In the genomic region with DNA sequence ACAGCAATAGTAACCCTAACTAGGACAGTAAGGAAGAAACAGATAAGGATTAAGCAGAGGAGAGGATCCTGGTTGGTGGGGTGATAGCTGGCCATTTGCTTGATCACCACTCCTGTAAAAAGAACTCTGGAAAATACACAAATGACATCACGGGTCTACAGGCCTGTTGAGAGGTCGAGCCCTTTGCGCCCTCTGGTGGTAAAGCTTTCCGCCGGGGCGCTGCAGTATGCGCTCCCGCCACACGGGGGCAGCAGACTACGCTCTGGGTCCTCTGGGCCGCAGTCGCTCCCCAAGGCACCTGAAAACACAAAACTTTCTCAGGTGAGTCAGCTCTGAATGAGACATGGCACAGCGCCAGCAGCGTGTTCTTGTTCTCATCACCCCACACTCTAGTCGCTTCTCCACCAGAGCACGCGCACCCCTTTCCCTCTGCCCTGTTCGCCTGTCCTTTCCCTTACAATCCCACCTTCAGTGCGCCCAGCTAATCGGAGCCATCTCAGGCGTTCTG, we compare ENCODE assay signal across 8 mouse cellular contexts. TPM values are rescaled to one million over a fixed set of nuclear protein-coding genes. Genes with fewer than 3 reads are reported as not detected.
DNase-seq lines count a peak whose midpoint lies in the region; ATAC-seq and TF ChIP-seq lines count a peak whose summit lies in the region.

No protein-coding gene starts in this region.

- peak overlapping the region; percentile 35 for H3K4me2 ChIP-seq in embryonic facial prominence, embryonic 15.5 days (replicated peaks)
- H3K4me2 ChIP-seq in kidney, embryonic 15.5 days: peak overlapping the region; percentile 54
- peak overlapping the region; percentile 37 for H3K4me2 ChIP-seq in limb, embryonic 15.5 days
- H3K4me2 ChIP-seq in midbrain, postnatal 0 days (ENCODE audit: low read depth, low read length, poor library complexity, severe bottlenecking): peak overlapping the region; percentile 27

- peak; percentile 86 for DNase-seq in A20 (ENCODE audit: low read depth, low spot score)
- peak; percentile 92 for DNase-seq in heart, embryonic 10.5 days (ENCODE audit: low spot score)
- peak; percentile 87 for DNase-seq in midbrain, postnatal 0 days (ENCODE audit: low spot score)
- peak; percentile 88 to 94 for DNase-seq in spleen, postnatal 10 days (ENCODE audit: low spot score in 2 of 2)

- no peak; the same call in 1 of the 2 replicates for TF ChIP-seq POLR2A in bone marrow, adult 2 months (IDR thresholded peaks at IDR 0.05; ENCODE audit: borderline replicate concordance, control insufficient read depth, low read depth, low read length)

- 19% methylated on average over 21 of the region's 21 CpGs for WGBS in bone marrow, adult 2 months
- 13% methylated on average over 21 of the region's 21 CpGs for WGBS in embryonic facial prominence, embryonic 15.5 days
- WGBS in heart, embryonic 10.5 days: 15% methylated on average over 21 of the region's 21 CpGs
- WGBS in kidney, embryonic 15.5 days: 16% methylated on average over 21 of the region's 21 CpGs
- WGBS in limb, embryonic 15.5 days: 15% methylated on average over 21 of the region's 21 CpGs
- WGBS in midbrain, postnatal 0 days: 14% methylated on average over 21 of the region's 21 CpGs

- no peaks in the 10 kb centered on the region for H3K27me3 ChIP-seq in embryonic facial prominence, embryonic 15.5 days
- peaks cover 6% of the 10 kb centered on the region; the same call in 1 of the 2 replicates for H3K27me3 ChIP-seq in heart, embryonic 10.5 days (ENCODE audit: insufficient read depth, poor library complexity, severe bottlenecking)
- no peaks in the 10 kb centered on the region for H3K27me3 ChIP-seq in kidney, embryonic 15.5 days
- no peaks in the 10 kb centered on the region for H3K27me3 ChIP-seq in limb, embryonic 15.5 days
- H3K27me3 ChIP-seq in midbrain, postnatal 0 days (ENCODE audit: insufficient read depth, low read length): no peaks in the 10 kb centered on the region

- peak; percentile 17; the same call in 1 of the 2 replicates for ATAC-seq in embryonic facial prominence, embryonic 15.5 days (ENCODE audit: insufficient number of reproducible peaks, low FRiP score, low TSS enrichment, low read depth)
- ATAC-seq in kidney, embryonic 15.5 days (replicated peaks; ENCODE audit: low FRiP score): peak; percentile 73
- ATAC-seq in limb, embryonic 15.5 days (ENCODE audit: insufficient number of reproducible peaks, low FRiP score, low TSS enrichment, low read depth): no peak
- ATAC-seq in midbrain, postnatal 0 days (ENCODE audit: low FRiP score): peak; percentile 49; the same call in 1 of the 2 replicates

- H3K9me3 ChIP-seq in embryonic facial prominence, embryonic 15.5 days (replicated peaks): no peaks in the 10 kb centered on the region
- H3K9me3 ChIP-seq in heart, embryonic 10.5 days: no peaks in the 10 kb centered on the region
- no peaks in the 10 kb centered on the region for H3K9me3 ChIP-seq in kidney, embryonic 15.5 days (replicated peaks)
- no peaks in the 10 kb centered on the region for H3K9me3 ChIP-seq in limb, embryonic 15.5 days
- no peaks in the 10 kb centered on the region for H3K9me3 ChIP-seq in midbrain, postnatal 0 days (ENCODE audit: low read length)

- TF ChIP-seq CTCF in bone marrow, adult 2 months (IDR thresholded peaks at IDR 0.05; ENCODE audit: control insufficient read depth, insufficient read depth, low read length): peak; percentile 100
- TF ChIP-seq CTCF in midbrain, postnatal 0 days (IDR thresholded peaks at IDR 0.05): peak; percentile 100

- H3K9ac ChIP-seq in embryonic facial prominence, embryonic 15.5 days: no peak overlapping the region
- 0 out of 2 replicates have a peak overlapping the region, but pooled peaks have one; percentile 21 for H3K9ac ChIP-seq in kidney, embryonic 15.5 days
- H3K9ac ChIP-seq in limb, embryonic 15.5 days: no peak overlapping the region
- H3K9ac ChIP-seq in midbrain, postnatal 0 days (replicated peaks; ENCODE audit: low read length, poor library complexity, severe bottlenecking): no peak overlapping the region

- no peak overlapping the region for H3K4me3 ChIP-seq in bone marrow, adult 2 months (replicated peaks; ENCODE audit: control insufficient read depth, low read depth, low read length)
- no peak overlapping the region; the same call in 1 of the 2 replicates for H3K4me3 ChIP-seq in embryonic facial prominence, embryonic 15.5 days (replicated peaks)
- H3K4me3 ChIP-seq in heart, embryonic 10.5 days: peak overlapping the region; percentile 33; the same call in 1 of the 2 replicates
- H3K4me3 ChIP-seq in kidney, embryonic 15.5 days (replicated peaks): peak overlapping the region; percentile 22
- H3K4me3 ChIP-seq in limb, embryonic 15.5 days: 0 out of 2 replicates have a peak overlapping the region, but pooled peaks have one; percentile 11
- H3K4me3 ChIP-seq in midbrain, postnatal 0 days (ENCODE audit: low read depth, low read length): no peak overlapping the region

- no peaks in the 10 kb centered on the region for H3K36me3 ChIP-seq in embryonic facial prominence, embryonic 15.5 days
- no peaks in the 10 kb centered on the region for H3K36me3 ChIP-seq in heart, embryonic 10.5 days
- H3K36me3 ChIP-seq in kidney, embryonic 15.5 days: no peaks in the 10 kb centered on the region
- no peaks in the 10 kb centered on the region for H3K36me3 ChIP-seq in limb, embryonic 15.5 days
- H3K36me3 ChIP-seq in midbrain, postnatal 0 days (ENCODE audit: insufficient read depth, low read length): no peaks in the 10 kb centered on the region

- H3K4me1 ChIP-seq in bone marrow, adult 2 months (ENCODE audit: control insufficient read depth, insufficient read depth, low read length): no peaks in the 10 kb centered on the region
- peaks cover 6% of the 10 kb centered on the region for H3K4me1 ChIP-seq in embryonic facial prominence, embryonic 15.5 days
- H3K4me1 ChIP-seq in heart, embryonic 10.5 days: peaks cover 17% of the 10 kb centered on the region
- peaks cover 15% of the 10 kb centered on the region for H3K4me1 ChIP-seq in kidney, embryonic 15.5 days
- peaks cover 7% of the 10 kb centered on the region; the same call in 1 of the 2 replicates for H3K4me1 ChIP-seq in limb, embryonic 15.5 days
- H3K4me1 ChIP-seq in midbrain, postnatal 0 days (ENCODE audit: insufficient read depth, low read length): peaks cover 6% of the 10 kb centered on the region; the same call in 1 of the 2 replicates

- H3K27ac ChIP-seq in bone marrow, adult 2 months (ENCODE audit: control insufficient read depth, insufficient read depth, low read depth, low read length, poor library complexity): no peak overlapping the region
- H3K27ac ChIP-seq in embryonic facial prominence, embryonic 15.5 days (replicated peaks): no peak overlapping the region
- no peak overlapping the region; the same call in 1 of the 2 replicates for H3K27ac ChIP-seq in heart, embryonic 10.5 days
- H3K27ac ChIP-seq in kidney, embryonic 15.5 days: peak overlapping the region; percentile 71
- no peak overlapping the region for H3K27ac ChIP-seq in limb, embryonic 15.5 days
- peak overlapping the region; percentile 49 for H3K27ac ChIP-seq in midbrain, postnatal 0 days (ENCODE audit: low read depth, low read length)

RNA-seq across cellular contexts. Expression of gene Epm2aip1, which starts 18.2 kb away (rescaled TPM):
- 3.6 and 5.4 TPM in 2 replicates for polyA plus RNA-seq in bone marrow, adult 2 months (2011; ENCODE audit: insufficient read depth, insufficient read length, low replicate concordance, missing spikeins)
- 27.4 and 28.4 TPM in 2 replicates for polyA plus RNA-seq in embryonic facial prominence, embryonic 15.5 days (2015; fragmentation: Nextera tagmentation; extraction: Ambion mirVana)
- 24.7 and 28.4 TPM in 2 replicates for polyA plus RNA-seq in heart, embryonic 10.5 days (2016; fragmentation: Nextera tagmentation; extraction: Ambion mirVana)
- 25.9 and 27.0 TPM in 2 replicates for polyA plus RNA-seq in kidney, embryonic 15.5 days (2015; fragmentation: Nextera tagmentation; extraction: Ambion mirVana)
- polyA plus RNA-seq in limb, embryonic 15.5 days (2015; fragmentation: Nextera tagmentation; extraction: Ambion mirVana): 27.9 and 30.0 TPM in 2 replicates
- 95.1 and 127 TPM in 2 replicates for total RNA-seq in midbrain, postnatal 0 days (2014; rRNA removed)
- polyA plus RNA-seq in midbrain, postnatal 0 days (2015; fragmentation: Nextera tagmentation; extraction: Ambion mirVana): 41.1 and 46.6 TPM in 2 replicates

RNA-seq across cellular contexts. Expression of gene Mlh1, which starts 18.3 kb away (rescaled TPM):
- 23.3 and 34.8 TPM in 2 replicates for polyA plus RNA-seq in bone marrow, adult 2 months (2011; ENCODE audit: insufficient read depth, insufficient read length, low replicate concordance, missing spikeins)
- polyA plus RNA-seq in embryonic facial prominence, embryonic 15.5 days (2015; fragmentation: Nextera tagmentation; extraction: Ambion mirVana): 33.2 and 34.3 TPM in 2 replicates
- polyA plus RNA-seq in heart, embryonic 10.5 days (2016; fragmentation: Nextera tagmentation; extraction: Ambion mirVana): 51.7 and 52.6 TPM in 2 replicates
- 38.8 and 40.2 TPM in 2 replicates for polyA plus RNA-seq in kidney, embryonic 15.5 days (2015; fragmentation: Nextera tagmentation; extraction: Ambion mirVana)
- 32.2 and 35.7 TPM in 2 replicates for polyA plus RNA-seq in limb, embryonic 15.5 days (2015; fragmentation: Nextera tagmentation; extraction: Ambion mirVana)
- total RNA-seq in midbrain, postnatal 0 days (2014; rRNA removed): 12.6 and 19.6 TPM in 2 replicates
- polyA plus RNA-seq in midbrain, postnatal 0 days (2015; fragmentation: Nextera tagmentation; extraction: Ambion mirVana): 20.4 and 20.6 TPM in 2 replicates

RNA-seq across cellular contexts. Expression of gene Trank1, which starts 21.7 kb away (rescaled TPM):
- polyA plus RNA-seq in bone marrow, adult 2 months (2011; ENCODE audit: insufficient read depth, insufficient read length, low replicate concordance, missing spikeins): 0.23 and 0.75 TPM in 2 replicates
- polyA plus RNA-seq in embryonic facial prominence, embryonic 15.5 days (2015; fragmentation: Nextera tagmentation; extraction: Ambion mirVana): 0.54 and 0.68 TPM in 2 replicates
- 0.08 and 0.21 TPM in 2 replicates for polyA plus RNA-seq in heart, embryonic 10.5 days (2016; fragmentation: Nextera tagmentation; extraction: Ambion mirVana)
- polyA plus RNA-seq in kidney, embryonic 15.5 days (2015; fragmentation: Nextera tagmentation; extraction: Ambion mirVana): 0.44 and 0.75 TPM in 2 replicates
- 0.57 and 0.76 TPM in 2 replicates for polyA plus RNA-seq in limb, embryonic 15.5 days (2015; fragmentation: Nextera tagmentation; extraction: Ambion mirVana)
- 55.7 and 103 TPM in 2 replicates for total RNA-seq in midbrain, postnatal 0 days (2014; rRNA removed)
- 17.6 and 21.9 TPM in 2 replicates for polyA plus RNA-seq in midbrain, postnatal 0 days (2015; fragmentation: Nextera tagmentation; extraction: Ambion mirVana)

Comparison
In these comparisons a context has a peak if more than half of its experiments do, and no peak if none do; other contexts are left out.
1. H3K27ac ChIP-seq: peak in kidney, embryonic 15.5 days (single experiment) and midbrain, postnatal 0 days (single experiment); none in bone marrow, adult 2 months (single experiment), embryonic facial prominence, embryonic 15.5 days (single experiment), heart, embryonic 10.5 days (single experiment) and limb, embryonic 15.5 days (single experiment).
2. H3K4me3 ChIP-seq: peak in heart, embryonic 10.5 days (single experiment), kidney, embryonic 15.5 days (single experiment) and limb, embryonic 15.5 days (single experiment); none in bone marrow, adult 2 months (single experiment), embryonic facial prominence, embryonic 15.5 days (single experiment) and midbrain, postnatal 0 days (single experiment).
3. RNA of gene Trank1, which starts 21.7 kb away (polyA plus RNA-seq): 17.6 to 21.9 TPM in midbrain, postnatal 0 days; 0.57 to 0.76 TPM in limb, embryonic 15.5 days, 0.23 to 0.75 TPM in bone marrow, adult 2 months, 0.54 to 0.68 TPM in embryonic facial prominence, embryonic 15.5 days, 0.44 to 0.75 TPM in kidney, embryonic 15.5 days and 0.08 to 0.21 TPM in heart, embryonic 10.5 days; every median in the first group is over 10 times any median in the second.
4. Peak in every context shown above with its lines, with median percentiles within 50 percentile points of each other: DNase-seq and H3K4me2 ChIP-seq.